Mouse (Mus musculus) heart, adult 18-20 months (tissue): ENCODE measurements around the gene Prkce. TPM values are rescaled to one million over a fixed set of nuclear protein-coding genes. Genes with fewer than 3 reads are reported as not detected.

ENCODE experiments used
- DNase-seq, 2 experiments: peaks; one replicate each; pipeline ENCODE4 v3.0.0; 2021 to 2022; ENCODE audit warnings: mixed read lengths in 1 of 2
- total RNA-seq, 2 experiments: library from RNA; stranded (reverse); gene quantifications; 2 replicates each; pipeline ENCODE4 v1.2.3; 2021

The Prkce gene
- total RNA-seq, 2 experiments from 2014 or later: 26.1 to 27.0 TPM

DNA sequence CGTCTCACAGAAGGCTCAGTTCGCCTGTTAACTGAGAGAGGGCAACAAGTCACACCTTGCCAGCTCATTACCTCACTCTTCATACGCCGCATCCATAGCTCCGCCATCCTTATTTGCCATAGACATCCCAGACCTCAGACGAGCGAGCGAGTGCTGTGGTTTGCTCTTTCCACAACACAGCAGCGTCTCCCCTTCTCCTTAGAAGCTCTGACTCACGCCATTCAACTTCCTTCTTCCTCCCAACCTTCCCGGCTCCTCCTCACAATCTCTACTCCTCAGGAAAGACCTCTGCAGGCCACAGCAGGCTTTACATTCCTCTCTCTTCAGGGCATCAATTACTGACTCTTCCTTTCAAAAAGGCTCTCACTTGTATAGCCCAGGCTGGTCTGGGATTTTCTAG lies 51.0 kb downstream of the Prkce start:
- DNase-seq: no peak

DNA sequence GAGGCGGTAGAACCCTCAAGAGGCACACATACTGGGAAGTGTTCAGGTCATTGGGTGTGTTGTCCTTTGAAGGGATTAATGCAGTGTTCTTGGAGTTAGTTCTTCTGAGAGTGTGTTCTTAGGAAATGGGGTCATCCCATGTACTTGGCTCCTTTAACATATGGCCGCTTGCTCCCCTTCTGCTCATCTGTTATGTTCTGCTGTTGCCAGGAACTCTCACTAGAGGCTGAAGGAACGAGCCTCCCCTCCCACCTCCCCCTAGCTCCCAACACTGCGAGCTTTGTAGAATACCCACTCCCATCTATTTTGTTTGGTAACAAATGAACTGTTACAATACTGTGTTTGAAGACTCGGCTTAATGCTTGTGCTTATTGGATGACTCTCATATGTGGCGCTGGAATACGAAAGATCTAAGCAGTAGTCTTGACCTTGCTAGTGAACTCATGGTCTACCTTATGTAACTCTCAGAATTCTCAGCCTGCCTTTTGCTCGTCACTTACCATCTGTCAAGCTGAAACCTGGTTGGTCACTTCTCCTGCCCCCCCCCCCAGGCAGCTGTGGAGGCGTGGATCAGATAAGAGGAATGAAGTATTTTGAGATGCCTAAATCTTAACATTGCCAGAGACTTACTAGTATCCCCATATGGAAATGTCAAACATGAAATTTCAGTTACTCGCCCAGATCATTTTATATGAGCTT lies 58.1 kb downstream of the Prkce start:
- DNase-seq: no peak

DNA sequence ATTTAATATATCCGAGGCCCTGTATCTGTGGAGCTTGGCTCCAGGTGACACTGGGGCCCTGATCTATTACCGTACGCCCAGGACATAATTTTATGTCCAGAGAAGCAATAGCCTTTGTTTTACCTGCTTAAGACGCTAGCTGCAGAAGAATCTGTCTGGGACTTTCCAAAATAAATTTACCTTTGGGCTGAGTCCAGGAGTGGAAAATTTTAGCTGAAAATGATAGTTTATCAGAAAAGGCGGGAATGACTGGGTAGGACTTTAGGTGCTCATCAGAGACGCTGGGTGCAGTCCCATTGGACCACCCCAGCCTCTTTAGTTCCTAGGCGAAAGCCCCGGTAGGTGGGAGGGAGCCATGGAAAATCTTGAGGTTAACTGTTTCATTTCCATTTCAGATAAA lies 58.6 kb downstream of the Prkce start:
- DNase-seq: no peak

DNA sequence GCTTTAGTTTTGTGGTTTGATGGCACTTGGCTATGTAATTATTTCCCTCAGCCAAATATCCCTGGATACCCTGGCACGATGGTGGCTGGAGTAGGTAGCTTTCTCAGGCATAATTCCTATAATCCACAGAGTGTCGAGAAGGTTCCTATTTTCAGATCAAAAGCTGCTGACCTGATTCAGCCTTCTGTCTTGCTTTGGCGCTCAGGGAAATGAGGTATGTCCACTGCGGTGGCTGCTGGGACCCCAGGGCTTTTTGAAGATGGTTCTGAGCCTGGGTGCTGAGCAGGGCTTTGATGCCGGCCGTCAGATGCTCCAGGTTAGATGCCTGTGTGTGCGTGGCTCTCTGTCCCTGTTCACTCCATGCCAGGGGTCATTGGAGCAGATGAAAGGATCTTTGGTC lies 59.0 kb downstream of the Prkce start:
- DNase-seq: no peak

DNA sequence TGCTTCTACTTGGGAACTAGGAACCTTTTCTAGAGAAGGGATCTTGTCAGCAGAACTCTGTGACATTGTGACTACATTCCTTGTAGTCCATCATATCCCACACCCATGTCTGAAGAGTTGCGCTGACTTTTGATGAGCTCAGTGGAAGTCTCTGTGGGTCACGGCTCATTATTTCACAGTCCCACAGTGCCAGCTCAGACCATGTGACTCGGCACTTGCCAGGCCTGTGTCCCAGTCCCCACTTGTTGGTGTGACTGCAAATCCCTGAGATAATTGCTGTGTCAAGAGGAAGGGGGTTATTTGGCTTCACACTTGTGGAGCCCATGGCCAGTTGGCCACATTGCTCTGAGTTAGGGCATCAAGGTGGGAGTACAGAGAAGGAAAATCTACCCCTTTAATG lies 59.8 kb downstream of the Prkce start:
- peak; percentile 33 to 42 for DNase-seq

DNA sequence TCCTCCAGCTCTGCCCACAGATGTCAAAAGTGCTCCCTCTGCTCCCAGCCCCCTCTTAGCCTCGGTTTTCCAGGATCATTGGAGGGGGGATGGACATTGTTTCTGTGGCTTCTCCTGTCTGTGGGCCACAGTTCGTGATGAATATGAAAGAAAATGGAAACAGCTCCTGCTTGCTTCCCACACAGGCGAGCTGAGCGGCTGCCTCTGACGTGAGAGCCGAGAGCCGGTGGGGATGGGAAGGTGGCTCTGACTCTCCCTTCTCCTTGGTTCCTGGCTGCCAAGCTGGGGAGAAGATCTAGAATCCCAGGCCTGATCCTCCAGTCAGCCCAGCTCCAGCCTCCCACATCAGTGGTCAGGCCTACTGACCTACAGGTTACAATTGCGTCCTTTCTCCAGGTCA lies 61.3 kb downstream of the Prkce start:
- DNase-seq: no peak

DNA sequence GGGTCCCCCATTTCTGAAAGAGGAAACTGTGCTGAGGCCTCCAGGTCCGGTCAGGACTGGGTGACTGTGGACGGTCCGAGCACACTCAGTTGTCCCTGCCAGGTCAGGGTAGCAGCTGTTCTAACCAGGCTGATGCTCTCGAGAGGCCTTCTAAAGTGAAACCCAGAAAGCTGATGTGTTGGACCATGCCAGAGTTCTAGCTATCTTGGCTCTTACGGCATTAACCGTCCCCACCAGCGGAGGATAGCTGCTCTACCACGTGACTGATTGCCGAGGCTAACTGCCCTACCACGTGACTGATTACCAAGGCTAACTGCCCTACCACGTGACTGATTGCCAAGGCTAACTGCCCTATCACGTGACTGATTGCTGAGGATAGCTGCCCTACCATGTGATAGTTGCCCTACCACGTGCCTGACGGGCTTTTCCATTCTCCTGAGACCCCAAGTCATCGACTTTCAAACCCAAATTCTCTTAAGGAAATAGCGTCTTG lies 62.6 kb downstream of the Prkce start:
- peak in 1 of 2 experiments; percentile 46 for DNase-seq

DNA sequence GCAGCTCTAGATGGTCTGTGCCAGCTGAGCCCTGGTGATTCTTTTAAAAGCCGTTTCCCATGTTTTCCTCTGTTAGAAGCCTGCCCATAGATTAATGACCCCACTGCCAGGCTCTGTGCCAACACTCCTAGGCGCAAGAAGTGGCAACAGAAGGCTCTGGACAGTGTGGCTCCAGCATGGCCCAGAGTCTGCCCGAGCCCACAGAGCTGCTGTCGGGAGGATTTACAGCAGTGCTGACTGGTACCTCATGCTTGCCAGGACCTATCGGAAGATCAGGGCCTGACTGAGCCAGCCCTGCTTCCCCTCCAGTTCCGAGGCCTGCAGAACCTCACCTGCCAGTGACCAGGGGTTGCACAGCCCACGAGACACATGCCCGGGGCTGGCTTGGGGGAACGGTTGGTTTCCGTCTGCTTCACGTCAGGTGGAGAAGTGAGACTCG lies 64.2 kb downstream of the Prkce start:
- DNase-seq: peak in 1 of 2 experiments; percentile 19

DNA sequence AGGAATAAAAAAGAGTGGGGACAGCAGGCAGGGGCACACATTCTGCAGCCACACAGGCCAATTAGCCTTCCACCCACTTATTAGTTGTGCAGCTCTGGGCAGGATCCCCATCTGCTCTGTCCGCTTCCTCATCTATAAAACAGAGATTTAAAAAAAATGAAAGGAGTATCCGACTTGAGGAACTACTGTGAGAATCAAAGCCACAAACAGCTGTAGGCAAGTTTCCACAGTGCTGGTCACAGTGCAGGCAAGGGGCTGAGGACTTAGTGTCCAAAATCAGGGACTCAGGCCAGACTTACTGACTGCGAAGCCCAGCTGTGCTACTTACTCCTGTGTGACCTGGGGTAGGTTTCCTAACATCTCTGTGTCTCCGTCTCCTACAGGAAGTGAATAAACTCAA lies 64.7 kb downstream of the Prkce start:
- DNase-seq: peak in 1 of 2 experiments; percentile 15

DNA sequence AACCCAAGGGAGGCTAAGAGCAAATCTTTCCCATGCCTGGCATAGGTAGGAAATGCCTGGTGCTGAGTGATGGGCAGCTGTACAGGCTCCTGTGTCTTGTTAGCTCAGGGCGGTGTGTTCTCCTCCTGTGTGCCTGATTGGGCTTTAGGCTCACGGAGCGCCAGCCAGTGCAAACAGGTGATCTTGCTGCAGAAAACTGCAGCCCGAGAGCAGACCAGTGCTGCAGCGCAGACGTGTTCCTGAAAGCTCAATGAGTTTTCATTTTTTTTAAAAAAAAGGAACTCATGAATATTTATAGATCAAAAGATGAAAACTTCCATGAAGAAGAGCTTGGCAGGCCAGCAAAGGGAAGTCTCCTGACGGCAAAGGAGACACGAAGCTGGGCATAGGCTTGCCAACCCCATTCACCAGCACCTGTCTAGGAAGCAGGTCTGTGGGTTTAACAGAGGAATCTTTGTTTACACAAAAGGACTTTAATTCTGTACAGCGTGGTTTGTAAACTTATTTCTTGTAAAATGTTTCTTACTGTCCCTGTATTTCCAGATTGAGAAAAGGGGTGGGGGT lies 67.1 kb downstream of the Prkce start:
- no peak for DNase-seq

DNA sequence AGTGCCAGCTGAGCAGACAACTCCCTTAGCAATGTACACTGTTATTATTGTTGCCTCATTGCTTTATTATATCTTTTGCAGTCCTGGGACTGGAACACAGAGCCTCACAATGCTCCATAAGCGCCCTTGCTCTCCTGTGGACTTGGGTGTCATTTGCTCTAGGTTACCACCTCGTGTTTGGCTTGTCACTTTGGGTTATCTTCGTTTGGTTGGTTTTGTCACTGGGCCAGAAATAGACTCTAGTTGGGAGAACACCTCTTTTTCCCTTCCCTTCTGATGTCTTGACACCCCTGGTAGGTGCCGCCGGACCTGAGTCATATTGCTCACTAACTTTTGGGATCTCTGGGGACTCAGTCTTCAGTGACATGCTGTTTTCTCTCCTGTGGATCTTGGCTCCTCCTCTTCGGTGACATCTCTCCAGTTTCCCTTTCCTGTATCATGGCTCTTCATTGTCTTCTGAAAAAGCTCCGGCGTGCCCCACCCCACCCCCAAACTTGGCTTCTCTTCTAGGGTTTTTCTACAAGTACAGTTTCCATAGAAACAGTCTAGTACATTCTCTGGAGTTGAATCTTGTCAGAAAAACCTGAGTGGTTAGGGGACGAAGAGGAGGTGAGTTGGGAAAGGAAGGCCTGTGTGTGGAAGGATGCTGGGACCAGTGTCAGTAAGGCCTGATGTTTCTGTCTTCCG lies 68.6 kb downstream of the Prkce start:
- DNase-seq: peak; percentile 26 to 30

DNA sequence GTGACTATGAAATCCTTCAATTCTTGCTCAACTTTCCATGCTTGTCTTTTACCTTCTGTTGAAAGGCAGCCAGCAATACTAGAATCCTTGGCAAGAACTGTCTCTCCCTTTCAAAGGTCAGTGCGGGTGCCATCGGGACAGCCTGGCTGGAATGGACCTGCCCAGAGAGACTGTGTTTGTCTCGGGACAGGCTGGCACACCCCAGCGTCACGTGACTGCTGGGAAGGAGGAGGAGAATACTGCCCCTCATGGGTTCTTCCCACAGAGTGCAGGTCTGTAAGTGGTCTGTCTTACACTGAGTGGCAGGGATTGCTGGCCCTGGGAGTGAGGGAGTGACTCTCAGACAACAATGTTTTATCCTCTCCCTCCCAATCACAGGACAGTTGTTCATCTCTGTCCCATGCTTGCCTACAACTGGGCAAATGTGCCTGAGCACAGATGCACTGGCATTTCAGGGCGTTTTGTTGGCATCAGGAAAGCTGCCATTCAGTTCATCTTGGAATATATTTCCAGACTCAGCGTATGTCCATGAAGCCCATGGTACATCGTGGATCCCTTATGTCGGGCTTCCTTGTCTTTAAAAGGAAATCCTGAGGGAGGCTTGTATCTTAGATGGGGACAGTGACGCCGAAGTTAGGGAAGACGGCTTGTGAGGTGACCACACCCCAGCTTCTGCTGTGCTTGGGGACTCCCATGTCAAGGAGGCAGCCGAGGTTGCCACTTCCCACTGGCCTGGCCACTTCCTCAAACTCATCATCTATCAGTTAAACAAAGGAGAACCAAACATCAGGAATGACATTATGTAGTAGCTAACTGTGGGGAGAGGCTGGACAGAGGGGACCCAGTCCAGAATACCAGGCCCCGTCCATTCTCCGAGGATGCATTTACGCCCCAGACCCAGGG lies 69.5 kb downstream of the Prkce start:
- peak; percentile 83 to 87 for DNase-seq

DNA sequence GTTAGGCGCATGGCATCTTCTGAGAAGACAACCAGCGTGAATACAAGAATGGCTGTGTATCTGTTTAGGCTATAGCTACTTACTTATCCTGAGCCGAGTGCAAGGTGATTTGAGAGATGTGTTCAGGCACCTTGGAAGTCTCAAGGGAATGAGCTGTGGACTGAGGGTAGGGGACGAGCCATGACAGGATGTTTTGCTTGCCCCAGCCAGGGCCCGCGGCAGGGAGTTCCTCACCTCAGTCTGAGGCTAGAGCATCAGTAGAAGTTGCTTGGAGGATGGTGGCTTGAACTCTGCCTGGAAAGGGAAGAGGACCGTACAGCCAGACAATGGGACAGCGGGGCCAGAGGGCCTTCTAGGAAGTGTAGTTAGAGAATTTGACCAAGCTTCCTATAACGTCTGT lies 74.7 kb downstream of the Prkce start:
- no peak for DNase-seq

DNA sequence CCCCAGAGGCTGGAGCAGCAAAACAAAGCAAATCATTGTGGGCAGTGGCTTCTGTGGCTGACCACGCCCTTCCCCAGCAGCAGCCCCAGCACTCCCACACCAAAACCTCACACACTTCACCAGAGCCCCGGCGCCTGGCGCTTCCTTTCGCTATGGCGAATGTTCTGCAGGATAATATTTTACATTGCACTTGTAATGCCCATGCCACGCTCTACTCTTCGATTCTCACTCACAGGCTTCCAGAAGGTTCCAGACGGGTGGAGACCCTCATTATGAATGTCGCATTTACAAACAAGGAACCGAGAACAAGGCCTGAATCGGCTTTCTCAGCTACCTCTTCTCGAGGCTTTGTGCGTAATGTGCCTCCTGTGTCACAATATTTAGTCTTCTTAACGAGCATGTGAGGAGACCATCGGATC lies 75.5 kb downstream of the Prkce start:
- peak; percentile 39 to 44 for DNase-seq

DNA sequence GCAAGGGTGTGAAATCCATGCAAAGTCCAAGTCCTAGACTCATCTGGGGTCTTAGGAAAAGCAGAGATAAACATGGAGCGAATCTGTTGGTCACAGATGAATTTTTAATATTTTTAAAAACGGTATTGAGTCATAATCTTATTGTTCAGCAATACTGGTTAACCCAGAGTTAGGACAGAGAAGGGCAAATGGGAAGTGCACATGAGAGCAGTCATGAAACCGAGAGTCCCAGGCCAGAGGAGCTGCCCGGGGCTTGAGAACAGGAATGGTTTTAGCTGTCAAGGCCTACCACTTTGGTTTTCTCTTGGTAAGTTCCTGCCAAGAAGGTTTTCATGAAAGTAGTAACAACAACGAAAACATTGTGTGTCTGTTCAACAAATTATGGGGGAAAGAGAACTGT lies 76.8 kb downstream of the Prkce start:
- no peak for DNase-seq

DNA sequence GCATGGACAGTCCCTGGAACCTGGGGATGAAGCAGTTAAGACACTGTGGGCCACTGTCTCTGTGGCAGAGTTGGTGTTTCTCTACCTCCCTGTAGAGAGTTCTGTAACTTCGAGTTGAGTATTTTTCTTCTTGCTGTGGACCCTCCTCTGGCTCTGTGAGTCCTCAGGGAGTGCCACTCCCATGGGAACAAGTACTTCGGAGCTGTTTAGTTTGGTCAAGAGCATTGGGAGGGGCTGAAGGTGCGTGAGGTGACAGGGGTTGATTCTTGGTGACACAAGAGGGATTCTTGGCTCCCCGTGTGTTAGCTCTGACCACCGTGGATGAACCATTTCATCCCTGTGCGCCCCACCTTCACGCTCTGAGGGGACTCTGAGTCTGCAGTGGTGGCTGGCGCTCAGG lies 81.2 kb downstream of the Prkce start:
- DNase-seq: no peak

DNA sequence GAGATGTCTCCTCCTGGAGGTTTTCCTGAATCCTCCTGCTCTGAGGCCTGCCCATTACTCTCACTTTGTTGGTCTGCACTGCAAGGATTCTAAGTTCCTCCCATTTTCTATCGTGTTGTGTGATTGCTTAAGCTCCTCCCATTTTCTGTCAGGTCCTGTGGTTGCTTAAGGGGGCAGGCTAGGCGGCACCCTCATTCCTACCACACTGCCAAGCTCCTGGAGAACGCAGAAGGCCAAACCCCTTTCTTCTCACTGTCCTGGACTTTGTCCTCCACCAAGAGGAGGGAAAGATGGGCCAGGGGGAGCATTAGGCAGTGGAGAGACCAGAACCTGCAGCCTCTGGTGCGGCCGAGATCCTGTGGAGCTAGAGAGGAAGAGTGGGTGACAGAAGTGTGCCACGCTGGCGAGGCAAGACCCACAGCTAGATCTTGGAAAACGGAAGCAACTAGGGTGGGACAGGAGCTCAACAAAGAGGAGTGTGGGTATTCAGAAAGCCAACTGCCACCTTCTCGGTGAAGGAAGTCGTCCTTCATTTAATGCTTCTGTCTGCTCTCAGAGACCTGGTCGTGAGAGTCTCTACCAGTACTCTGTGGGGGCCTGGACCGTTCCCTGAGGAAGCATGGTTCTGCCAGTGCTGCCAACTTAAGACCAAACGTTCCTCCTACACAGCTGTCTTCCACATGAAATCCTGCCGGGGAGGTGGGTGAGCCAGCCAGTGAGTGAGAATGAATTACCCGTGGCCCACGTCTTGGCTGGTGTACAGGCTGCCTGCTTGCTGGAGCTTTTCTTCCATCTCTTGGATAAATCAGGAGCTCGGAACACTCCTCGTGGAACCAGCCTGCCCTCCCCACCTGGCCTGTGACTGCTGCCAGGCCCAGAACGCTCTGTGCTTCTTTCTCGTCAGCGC lies 82.2 kb downstream of the Prkce start:
- no peak for DNase-seq

DNA sequence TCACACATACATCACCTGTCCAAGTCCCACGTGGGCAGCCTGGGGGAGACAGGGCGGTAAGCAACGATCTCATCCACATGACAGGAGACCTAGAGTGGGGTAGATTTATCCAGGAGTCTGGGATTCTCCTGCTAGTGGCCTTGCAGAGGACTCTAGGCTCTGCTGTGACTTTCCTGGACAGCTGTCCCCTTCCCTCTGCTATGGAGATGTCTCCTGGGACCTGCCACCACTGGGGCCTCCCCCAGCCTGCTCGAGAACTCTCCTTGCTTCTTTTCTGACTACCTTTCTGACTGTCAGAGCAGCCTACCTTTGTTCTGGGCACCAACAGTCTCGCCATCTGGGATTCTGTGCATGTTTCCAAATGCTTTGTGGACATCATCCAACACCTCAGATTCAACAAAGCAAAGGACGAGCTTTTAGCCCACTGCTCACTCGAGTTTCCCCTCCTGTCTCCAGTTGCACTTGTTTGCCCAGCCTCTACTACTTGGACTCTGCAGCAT lies 82.9 kb downstream of the Prkce start:
- DNase-seq: no peak

DNA sequence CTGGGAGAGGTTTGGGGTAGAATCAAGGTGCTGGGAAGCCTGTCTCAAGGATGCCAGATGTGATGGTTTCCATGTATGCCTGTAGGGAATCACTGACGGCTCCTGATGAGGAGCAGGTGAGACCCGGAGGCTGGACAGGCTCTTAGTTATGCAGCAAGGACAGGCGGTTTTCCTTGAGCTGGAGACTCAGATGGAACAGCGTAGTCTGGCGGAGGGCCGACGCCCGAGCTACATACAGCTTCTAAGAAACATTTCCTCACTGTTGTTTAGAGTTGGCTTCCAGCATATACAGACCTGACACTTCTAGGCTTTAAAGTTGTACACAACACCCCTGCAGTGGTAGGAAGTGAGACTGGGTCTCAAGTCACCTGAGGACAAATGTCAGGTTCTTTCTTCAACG lies 86.3 kb downstream of the Prkce start:
- no peak for DNase-seq

DNA sequence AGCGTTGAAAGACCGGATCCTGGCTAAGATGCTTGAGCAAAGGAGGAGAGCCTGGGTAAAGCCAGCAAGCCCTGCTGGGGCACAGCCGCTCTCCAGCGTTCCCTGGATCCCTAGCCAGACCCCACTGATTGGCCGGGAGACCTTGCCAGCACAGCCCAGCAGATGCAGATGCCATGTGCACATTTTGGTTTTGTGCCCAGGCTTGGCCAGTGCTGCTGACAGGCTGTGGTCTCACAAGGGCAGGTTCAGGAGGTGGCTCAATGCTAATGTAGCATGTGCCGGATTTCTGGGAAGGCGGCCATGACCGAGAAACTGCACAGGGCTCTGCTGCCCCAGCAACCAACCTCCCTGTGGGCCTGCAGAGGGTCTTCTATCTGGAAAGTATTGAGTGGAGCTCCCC lies 86.7 kb downstream of the Prkce start:
- peak; percentile 86 to 91 for DNase-seq

DNA sequence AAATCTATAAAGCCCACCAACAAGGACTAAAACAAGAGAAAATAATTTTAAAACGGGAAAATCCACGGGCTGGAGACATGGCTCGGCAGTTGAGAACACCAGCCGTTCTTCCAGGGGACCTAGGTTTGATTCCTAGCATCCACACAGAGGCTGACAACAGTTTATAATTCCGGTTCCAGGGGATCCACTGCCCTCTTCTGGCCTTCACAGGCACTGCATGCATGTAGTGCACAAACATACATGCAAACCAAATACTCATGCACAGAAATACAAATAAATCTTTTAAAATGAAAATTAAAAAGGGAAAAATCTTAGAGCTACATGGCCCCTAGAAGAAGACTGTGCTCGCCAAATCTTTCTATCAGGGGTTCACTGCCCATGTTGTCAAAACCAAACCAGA lies 87.4 kb downstream of the Prkce start:
- no peak for DNase-seq
